Mouse (Mus musculus) adrenal gland, adult (tissue): ENCODE measurements around the gene Med16.

Experiments used
- DNase-seq, 2 experiments: peaks; one replicate each; pipeline ENCODE4 v3.0.0; 2022 to 2023; ENCODE audit warnings: low spot score in 1 of 2; ENCODE audit not compliant: inconsistent age in 2 of 2

Med16 gene

DNA sequence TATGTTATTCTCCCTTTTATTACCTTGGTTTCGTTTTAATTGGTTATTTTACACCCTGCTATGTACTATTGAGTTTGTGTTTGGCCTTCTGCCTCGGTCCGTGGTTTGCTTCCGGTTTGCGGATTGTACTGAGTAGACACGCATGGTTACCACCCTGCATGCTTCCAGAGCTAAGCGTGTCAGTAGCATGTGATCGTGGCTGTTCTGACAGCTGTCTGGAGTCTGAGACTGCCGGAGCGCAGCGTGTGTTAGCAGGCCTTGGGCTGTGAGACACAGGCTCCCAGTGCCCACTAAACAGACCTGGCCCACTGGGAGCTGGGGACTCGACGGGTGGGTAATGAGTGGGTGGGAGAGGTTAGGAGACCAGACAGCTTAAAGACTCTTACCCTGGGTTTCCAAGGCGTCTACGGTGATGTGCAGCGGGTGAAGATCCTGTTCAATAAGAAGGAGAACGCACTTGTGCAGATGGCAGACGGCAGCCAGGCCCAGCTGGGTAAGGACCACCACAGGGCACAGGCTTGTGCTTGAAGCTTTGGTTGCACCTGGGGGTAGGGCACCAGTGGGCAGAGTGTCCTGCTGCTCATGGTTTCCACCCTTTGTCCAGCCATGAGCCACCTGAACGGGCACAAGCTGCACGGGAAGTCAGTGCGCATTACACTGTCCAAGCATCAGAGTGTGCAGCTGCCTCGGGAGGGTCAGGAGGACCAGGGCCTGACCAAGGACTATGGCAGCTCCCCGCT, 46.5 kb downstream of the Med16 start:
- peak in 1 of 2 experiments; percentile 49 for DNase-seq

GRCm38 (mm10) chr10:79861230-79862048, 47.3 kb downstream of the Med16 start:
- DNase-seq = peak in 1 of 2 experiments; percentile 46

DNA sequence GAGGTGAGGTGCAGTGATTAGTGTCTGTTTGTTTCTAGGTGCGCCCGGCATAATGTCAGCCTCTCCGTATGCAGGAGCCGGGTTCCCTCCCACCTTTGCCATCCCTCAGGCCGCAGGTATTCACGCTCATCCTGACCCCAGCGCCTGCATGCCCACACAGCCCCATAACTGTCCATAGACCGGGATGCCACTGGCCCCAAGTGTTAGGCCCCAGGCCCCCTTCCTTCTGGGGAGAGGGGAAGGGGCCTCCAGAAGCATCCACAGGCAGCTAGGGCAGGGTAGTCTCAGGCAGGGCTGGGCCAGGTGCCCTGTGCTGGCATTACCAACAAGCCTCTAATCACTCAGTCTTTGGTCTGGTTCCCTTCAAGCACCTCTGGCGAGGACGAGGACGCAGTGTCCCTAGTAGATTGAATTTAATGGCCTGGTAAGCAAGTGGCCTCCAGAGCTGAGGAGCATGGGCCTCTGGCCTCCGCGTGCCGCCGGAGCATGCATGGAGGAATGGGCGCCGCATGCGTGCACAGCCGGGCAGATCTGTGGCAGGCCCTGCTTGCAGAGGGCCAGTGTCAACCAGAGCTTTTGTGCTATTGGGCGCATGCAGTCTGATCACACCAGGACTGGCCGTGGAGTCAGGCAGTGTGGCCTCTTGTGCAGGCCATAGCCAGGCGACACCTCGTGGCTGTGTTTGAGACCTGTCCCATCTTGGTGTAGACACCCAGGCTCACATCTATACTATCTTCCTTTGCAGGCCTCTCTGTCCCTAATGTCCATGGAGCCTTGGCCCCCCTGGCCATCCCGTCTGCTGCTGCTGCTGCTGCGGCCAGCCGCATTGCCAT, 48.4 kb downstream of the Med16 start:
- DNase-seq = no peak

DNA sequence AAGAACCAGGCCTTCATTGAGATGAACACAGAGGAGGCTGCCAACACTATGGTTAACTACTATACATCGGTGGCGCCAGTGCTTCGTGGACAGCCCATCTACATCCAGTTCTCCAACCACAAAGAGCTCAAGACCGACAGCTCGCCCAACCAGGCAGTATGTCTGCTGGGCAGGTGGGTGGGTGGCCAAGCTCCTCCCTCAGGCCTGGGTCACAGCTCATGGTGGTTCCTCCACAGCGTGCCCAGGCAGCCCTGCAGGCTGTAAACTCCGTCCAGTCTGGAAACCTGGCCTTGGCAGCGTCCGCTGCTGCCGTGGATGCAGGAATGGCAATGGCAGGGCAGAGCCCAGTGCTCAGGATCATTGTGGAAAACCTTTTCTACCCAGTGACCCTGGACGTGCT, 49.6 kb downstream of the Med16 start:
- DNase-seq = no peak

GRCm38 (mm10) chr10:79858416-79859074, 50.2 kb downstream of the Med16 start:
- DNase-seq = peak; percentile 74 to 82

- no peak for DNase-seq
Measured at GRCm38 (mm10) chr10:79857894-79858293, 50.8 kb downstream of the Med16 start.

GRCm38 (mm10) chr10:79857452-79857811, 51.3 kb downstream of the Med16 start:
- DNase-seq = peak; percentile 75 to 87

- DNase-seq = peak in 1 of 2 experiments; percentile 58
Measured at GRCm38 (mm10) chr10:79856704-79857451, 51.8 kb downstream of the Med16 start.

DNA sequence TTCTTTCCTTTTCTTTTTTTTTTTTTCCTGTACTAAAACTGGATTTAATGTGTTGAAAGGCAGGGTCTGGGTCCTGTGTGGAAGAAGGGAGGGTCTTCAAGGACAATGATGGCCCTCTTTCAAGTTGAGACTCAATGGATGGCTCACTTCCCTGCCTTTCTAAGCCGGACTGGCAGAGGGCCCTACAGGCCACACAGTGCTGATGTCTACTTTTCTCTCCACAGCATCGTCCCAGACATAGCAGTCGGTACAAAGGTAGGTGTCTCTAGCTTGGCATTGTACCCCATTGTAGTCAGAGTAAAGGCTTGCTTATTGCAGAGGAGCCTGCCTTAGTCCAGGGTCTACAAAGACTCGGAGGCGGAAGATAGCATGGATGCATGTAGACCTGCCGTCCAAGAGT, 52.4 kb downstream of the Med16 start:
- DNase-seq = peak in 1 of 2 experiments; percentile 59

DNA sequence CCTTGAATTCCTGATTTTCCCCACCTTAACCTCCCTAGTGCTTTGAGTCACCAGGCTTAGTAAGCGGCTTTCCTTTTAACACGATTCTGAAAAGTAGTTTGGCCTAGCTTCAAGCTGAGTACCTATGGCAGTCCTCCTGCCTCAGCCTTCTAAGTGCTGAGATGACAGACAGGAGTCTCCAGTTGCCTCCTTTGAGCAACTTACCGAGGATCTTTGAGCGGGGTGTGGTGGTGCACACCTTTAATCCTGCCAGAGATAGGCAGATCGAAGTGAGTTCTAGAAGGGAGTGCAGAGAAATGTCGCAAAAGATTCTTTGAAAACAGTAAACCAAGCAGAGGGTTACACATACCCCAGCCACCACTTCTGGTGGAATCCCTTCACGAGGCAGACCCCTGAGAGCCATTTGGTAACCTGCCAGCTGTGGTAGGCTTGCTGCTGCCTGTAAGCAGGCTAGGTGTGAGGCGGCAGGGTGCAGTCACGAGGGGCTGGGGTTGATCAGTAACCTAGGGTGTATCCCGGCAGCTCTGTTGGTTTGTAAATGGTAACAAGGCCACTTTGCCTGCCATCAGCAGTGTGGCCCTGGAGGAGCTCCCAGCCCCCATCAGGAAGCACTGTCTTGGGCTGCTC, 53.1 kb downstream of the Med16 start:
- peak; percentile 67 to 79 for DNase-seq

DNA sequence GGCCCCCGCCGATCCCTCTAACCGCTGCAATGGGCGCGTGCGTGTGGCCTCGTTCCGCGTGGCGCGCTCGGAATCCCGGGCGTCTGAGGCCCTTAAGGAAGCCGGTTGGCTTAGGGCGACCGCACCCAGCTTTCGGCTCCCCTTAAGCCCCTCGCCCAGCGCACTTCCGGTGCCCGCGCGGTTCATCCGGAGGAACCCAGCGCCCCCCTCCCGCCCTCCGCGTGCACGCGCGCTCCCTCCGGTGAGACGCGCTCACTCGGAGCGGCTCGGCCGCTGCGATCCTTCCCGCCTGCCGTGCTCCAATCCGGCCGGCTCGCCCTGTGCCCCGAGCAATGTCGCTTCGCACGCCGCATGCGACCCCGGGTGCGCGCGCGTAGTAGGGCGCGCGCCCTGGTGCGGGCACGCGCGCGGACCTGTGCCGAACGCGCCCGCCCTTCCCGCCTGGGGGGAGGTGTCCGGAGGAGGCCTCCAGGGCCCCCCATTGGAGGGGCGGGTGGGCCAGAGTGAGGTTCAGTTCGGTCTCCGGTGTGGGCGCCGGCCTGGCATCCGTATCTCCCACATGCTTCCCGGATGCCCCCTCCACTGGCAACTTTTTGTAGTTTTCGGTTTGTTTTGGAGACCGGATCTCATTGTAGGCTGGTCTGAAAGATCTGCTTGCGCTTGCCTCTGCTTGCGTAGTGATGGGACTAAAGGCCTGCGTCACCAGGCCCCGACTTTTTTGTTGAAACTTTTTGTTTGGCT, 53.8 kb downstream of the Med16 start:
- peak; percentile 83 to 93 for DNase-seq

- peak; percentile 99 for DNase-seq
Measured at GRCm38 (mm10) chr10:79853860-79854795, 54.6 kb downstream of the Med16 start, which contains the start of gene Ptbp1. Gene Ptbp1, plus strand, starts transcription at chr10:79854427.

GRCm38 (mm10) chr10:79853392-79853791, 55.3 kb downstream of the Med16 start:
- peak; percentile 95 to 98 for DNase-seq

- no peak for DNase-seq
Measured at GRCm38 (mm10) chr10:79852827-79853226, 55.9 kb downstream of the Med16 start.

- DNase-seq = peak; percentile 62 to 75
Measured at GRCm38 (mm10) chr10:79852107-79852789, 56.5 kb downstream of the Med16 start.

DNA sequence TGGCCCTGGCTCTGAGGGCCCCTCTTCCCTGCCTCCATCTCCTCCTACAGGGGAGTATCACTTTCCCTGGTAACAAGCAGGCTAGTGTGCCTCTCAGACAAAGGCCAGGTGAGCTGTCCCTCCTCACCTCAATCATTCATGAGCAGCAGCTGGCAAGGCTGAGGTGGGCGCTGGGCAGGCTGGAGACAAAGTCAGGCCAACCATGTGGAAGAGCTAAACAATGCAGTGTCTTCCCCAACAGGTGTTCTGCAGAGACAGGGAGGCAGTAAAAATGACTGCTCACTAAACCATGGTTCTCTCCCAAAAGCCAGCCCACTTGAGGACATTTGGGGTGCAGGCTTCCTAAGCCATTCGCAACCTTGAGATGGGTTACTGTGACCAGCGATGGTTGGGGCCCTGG, 57.1 kb downstream of the Med16 start:
- no peak for DNase-seq

- no peak for DNase-seq
Measured at GRCm38 (mm10) chr10:79849941-79850628, 58.6 kb downstream of the Med16 start.
